Mouse (Mus musculus): ENCODE measurements around the gene Adam1b. TPM values are rescaled to one million over a fixed set of nuclear protein-coding genes. Genes with fewer than 3 reads are reported as not detected.

The Adam1b gene
- polyA plus RNA-seq, 1 experiment: not detected

DNA sequence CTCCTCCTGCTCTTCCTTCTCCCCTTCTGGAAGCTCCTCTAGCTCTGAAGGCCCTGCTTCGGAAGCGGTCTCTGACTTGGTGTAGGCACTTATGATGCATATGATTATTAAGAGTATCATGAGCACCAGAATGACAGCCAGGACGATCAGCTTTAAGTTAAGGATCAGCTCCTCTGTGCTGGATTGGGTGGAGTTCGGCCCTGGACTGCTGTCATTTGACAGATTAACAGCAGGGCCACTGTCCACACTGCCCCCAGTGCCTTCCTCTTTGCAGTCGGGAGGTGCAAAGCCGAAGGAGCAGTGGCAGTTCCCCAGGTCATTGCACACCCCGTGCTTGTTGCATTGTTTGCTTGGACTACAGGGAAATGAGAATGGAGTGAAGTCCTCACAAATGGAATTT lies 2.5 kb downstream of the Adam1b start:
- H3K4me3 ChIP-seq (ENCODE audit: control insufficient read depth, insufficient read depth, low read length): no peak overlapping the region
- no peak overlapping the region for H3K27ac ChIP-seq (ENCODE audit: control insufficient read depth, insufficient read depth, low read length)
- no peaks in the 10 kb centered on the region for H3K27me3 ChIP-seq (ENCODE audit: control insufficient read depth, insufficient read depth, low read length)
- 49% methylated on average over 7 of the region's 7 CpGs for WGBS
- TF ChIP-seq POLR2A (IDR thresholded peaks at IDR 0.05; ENCODE audit: control insufficient read depth, extremely low read depth, insufficient read depth, low read length, poor library complexity) (no peak), CTCF (IDR thresholded peaks at IDR 0.05; ENCODE audit: borderline replicate concordance, control insufficient read depth, extremely low read depth, insufficient read depth, low read length, poor library complexity) (no peak)
- no peak for DNase-seq
- peaks cover 7% of the 10 kb centered on the region for H3K4me1 ChIP-seq (replicated peaks; ENCODE audit: control insufficient read depth, insufficient read depth, low read length)
- H3K36me3 ChIP-seq (ENCODE audit: control insufficient read depth, insufficient read depth, low read length): no peaks in the 10 kb centered on the region

DNA sequence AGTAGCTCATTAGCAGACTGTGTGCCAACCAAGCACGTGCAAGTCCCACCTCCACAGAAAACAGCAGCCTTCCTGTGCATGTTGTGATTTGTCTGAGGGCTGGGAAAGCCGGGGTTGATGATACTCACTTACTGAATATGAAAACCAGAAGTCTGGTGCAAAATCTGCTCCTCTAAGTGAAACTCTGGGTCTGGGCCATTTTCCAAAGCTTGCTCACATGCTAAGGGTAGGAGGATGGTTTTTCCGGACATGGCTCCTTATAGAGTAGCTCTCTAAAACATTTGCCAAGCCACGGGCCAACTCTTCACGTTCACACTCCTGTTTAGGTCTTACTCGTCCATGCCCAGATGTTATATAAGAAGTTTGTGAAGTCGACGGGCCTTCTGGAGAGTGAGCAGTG lies 9.9 kb downstream of the Adam1b start:
- no peak overlapping the region for H3K4me3 ChIP-seq (ENCODE audit: control insufficient read depth, insufficient read depth, low read length)
- H3K27me3 ChIP-seq (ENCODE audit: control insufficient read depth, insufficient read depth, low read length): no peaks in the 10 kb centered on the region
- 83% methylated on average over 8 of the region's 8 CpGs for WGBS
- H3K27ac ChIP-seq (ENCODE audit: control insufficient read depth, insufficient read depth, low read length): no peak overlapping the region
- no peaks in the 10 kb centered on the region for H3K4me1 ChIP-seq (replicated peaks; ENCODE audit: control insufficient read depth, insufficient read depth, low read length)
- TF ChIP-seq POLR2A (IDR thresholded peaks at IDR 0.05; ENCODE audit: control insufficient read depth, extremely low read depth, insufficient read depth, low read length, poor library complexity) (no peak), CTCF (IDR thresholded peaks at IDR 0.05; ENCODE audit: borderline replicate concordance, control insufficient read depth, extremely low read depth, insufficient read depth, low read length, poor library complexity) (no peak)
- DNase-seq: no peak
- no peaks in the 10 kb centered on the region for H3K36me3 ChIP-seq (ENCODE audit: control insufficient read depth, insufficient read depth, low read length)

DNA sequence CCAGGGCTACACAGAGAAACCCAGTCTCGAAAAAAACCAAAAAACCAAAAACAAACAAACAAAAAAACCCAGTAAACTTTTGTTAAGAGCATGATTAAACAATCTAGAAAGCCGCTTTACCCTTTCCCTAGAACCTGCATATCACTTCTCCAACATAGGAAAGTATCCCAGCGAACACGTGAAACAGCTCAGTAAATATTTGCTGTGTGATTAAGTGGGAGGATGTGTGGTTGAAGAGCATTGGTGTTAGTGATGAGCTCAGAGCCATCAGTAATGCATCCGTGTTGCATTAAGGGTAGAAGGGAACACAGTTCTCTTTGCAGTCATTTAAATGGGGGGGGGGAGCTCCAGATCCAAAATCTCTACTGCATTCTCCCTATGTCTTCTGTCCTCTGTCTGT lies 18.4 kb downstream of the Adam1b start:
- TF ChIP-seq POLR2A (IDR thresholded peaks at IDR 0.05; ENCODE audit: control insufficient read depth, extremely low read depth, insufficient read depth, low read length, poor library complexity): no peak
- TF ChIP-seq CTCF (IDR thresholded peaks at IDR 0.05; ENCODE audit: borderline replicate concordance, control insufficient read depth, extremely low read depth, insufficient read depth, low read length, poor library complexity): no peak
- no peaks in the 10 kb centered on the region for H3K27me3 ChIP-seq (ENCODE audit: control insufficient read depth, insufficient read depth, low read length)
- WGBS: 90% methylated on average over 5 of the region's 5 CpGs

GRCm38 (mm10) chr5:121477680-121478079 lies 25.6 kb downstream of the Adam1b start:
- peak; percentile 38 for DNase-seq
- TF ChIP-seq POLR2A (IDR thresholded peaks at IDR 0.05; ENCODE audit: control insufficient read depth, extremely low read depth, insufficient read depth, low read length, poor library complexity) (no peak), CTCF (IDR thresholded peaks at IDR 0.05; ENCODE audit: borderline replicate concordance, control insufficient read depth, extremely low read depth, insufficient read depth, low read length, poor library complexity) (no peak)
- no peaks in the 10 kb centered on the region for H3K36me3 ChIP-seq (ENCODE audit: control insufficient read depth, insufficient read depth, low read length)
- H3K4me3 ChIP-seq (ENCODE audit: control insufficient read depth, insufficient read depth, low read length): no peak overlapping the region
- H3K27ac ChIP-seq (ENCODE audit: control insufficient read depth, insufficient read depth, low read length): no peak overlapping the region
- H3K27me3 ChIP-seq (ENCODE audit: control insufficient read depth, insufficient read depth, low read length): no peaks in the 10 kb centered on the region
- 33% methylated on average over 3 of the region's 3 CpGs for WGBS
- no peaks in the 10 kb centered on the region for H3K4me1 ChIP-seq (replicated peaks; ENCODE audit: control insufficient read depth, insufficient read depth, low read length)

More for the DNA sequence above, 18.4 kb downstream of the Adam1b start:
- Histone ChIP-seq H3K27ac (ENCODE audit: control insufficient read depth, insufficient read depth, low read length) (no peak overlapping the region), H3K4me1 (replicated peaks; ENCODE audit: control insufficient read depth, insufficient read depth, low read length) (no peaks in the 10 kb centered on the region), H3K36me3 (ENCODE audit: control insufficient read depth, insufficient read depth, low read length) (no peaks in the 10 kb centered on the region), H3K4me3 (ENCODE audit: control insufficient read depth, insufficient read depth, low read length) (no peak overlapping the region)
- DNase-seq: no peak

DNA sequence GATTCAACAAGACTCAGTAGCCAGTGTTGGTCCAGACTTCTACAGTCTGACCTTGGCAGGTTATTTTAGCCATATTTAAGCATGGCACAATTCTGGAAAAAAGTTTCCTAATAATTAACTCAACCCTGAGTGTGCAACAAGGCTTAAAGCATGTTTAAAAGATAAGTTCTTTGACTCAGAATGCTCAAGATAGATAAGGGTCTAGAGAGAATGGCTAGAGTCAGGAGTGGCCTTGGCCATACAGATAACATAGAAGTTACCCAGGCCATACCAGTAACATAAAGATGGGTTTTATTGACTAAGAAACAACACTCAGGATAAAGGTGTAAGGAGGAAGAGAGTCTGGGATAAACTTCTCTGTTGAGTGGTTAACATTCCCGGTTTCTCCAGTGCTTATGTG lies 27.2 kb downstream of the Adam1b start:
- no peak for DNase-seq
- no peaks in the 10 kb centered on the region for H3K36me3 ChIP-seq (ENCODE audit: control insufficient read depth, insufficient read depth, low read length)
- TF ChIP-seq CTCF (IDR thresholded peaks at IDR 0.05; ENCODE audit: borderline replicate concordance, control insufficient read depth, extremely low read depth, insufficient read depth, low read length, poor library complexity): no peak
- TF ChIP-seq POLR2A (IDR thresholded peaks at IDR 0.05; ENCODE audit: control insufficient read depth, extremely low read depth, insufficient read depth, low read length, poor library complexity): no peak
- H3K4me1 ChIP-seq (replicated peaks; ENCODE audit: control insufficient read depth, insufficient read depth, low read length): no peaks in the 10 kb centered on the region
- no peak overlapping the region for H3K27ac ChIP-seq (ENCODE audit: control insufficient read depth, insufficient read depth, low read length)
- no peak overlapping the region for H3K4me3 ChIP-seq (ENCODE audit: control insufficient read depth, insufficient read depth, low read length)
- no peaks in the 10 kb centered on the region for H3K27me3 ChIP-seq (ENCODE audit: control insufficient read depth, insufficient read depth, low read length)
- 100% methylated on average over 1 of the region's 1 CpGs for WGBS

GRCm38 (mm10) chr5:121474610-121475009 lies 28.6 kb downstream of the Adam1b start:
- no peak for TF ChIP-seq POLR2A (IDR thresholded peaks at IDR 0.05; ENCODE audit: control insufficient read depth, extremely low read depth, insufficient read depth, low read length, poor library complexity)
- no peak for TF ChIP-seq CTCF (IDR thresholded peaks at IDR 0.05; ENCODE audit: borderline replicate concordance, control insufficient read depth, extremely low read depth, insufficient read depth, low read length, poor library complexity)
- Histone ChIP-seq H3K36me3 (ENCODE audit: control insufficient read depth, insufficient read depth, low read length) (no peaks in the 10 kb centered on the region), H3K27ac (ENCODE audit: control insufficient read depth, insufficient read depth, low read length) (no peak overlapping the region), H3K4me1 (replicated peaks; ENCODE audit: control insufficient read depth, insufficient read depth, low read length) (no peaks in the 10 kb centered on the region), H3K4me3 (ENCODE audit: control insufficient read depth, insufficient read depth, low read length) (no peak overlapping the region), H3K27me3 (ENCODE audit: control insufficient read depth, insufficient read depth, low read length) (no peaks in the 10 kb centered on the region)
- no peak for DNase-seq
- WGBS: 90% methylated on average over 7 of the region's 7 CpGs

- WGBS: 84% methylated on average over 2 of the region's 2 CpGs
- no peak for TF ChIP-seq CTCF (IDR thresholded peaks at IDR 0.05; ENCODE audit: borderline replicate concordance, control insufficient read depth, extremely low read depth, insufficient read depth, low read length, poor library complexity)
- TF ChIP-seq POLR2A (IDR thresholded peaks at IDR 0.05; ENCODE audit: control insufficient read depth, extremely low read depth, insufficient read depth, low read length, poor library complexity): no peak
- no peaks in the 10 kb centered on the region for H3K4me1 ChIP-seq (replicated peaks; ENCODE audit: control insufficient read depth, insufficient read depth, low read length)
These were observed 30.8 kb downstream of the Adam1b start for GRCm38 (mm10) chr5:121472411-121472810.

More at GRCm38 (mm10) chr5:121472411-121472810, 30.8 kb downstream of the Adam1b start:
- no peak for DNase-seq
- H3K4me3 ChIP-seq (ENCODE audit: control insufficient read depth, insufficient read depth, low read length): no peak overlapping the region
- H3K27me3 ChIP-seq (ENCODE audit: control insufficient read depth, insufficient read depth, low read length): no peaks in the 10 kb centered on the region
- H3K27ac ChIP-seq (ENCODE audit: control insufficient read depth, insufficient read depth, low read length): no peak overlapping the region
- H3K36me3 ChIP-seq (ENCODE audit: control insufficient read depth, insufficient read depth, low read length): no peaks in the 10 kb centered on the region
